Mouse (Mus musculus): ENCODE data around the gene Nup155.

GRCm38 (mm10) chr15:8129281-8129680 is 20.2 kb downstream of the Nup155 start:
- TF ChIP-seq CTCF (IDR thresholded peaks at IDR 0.05; ENCODE audit: insufficient read depth, low read depth, low read length) (no peak), POLR2A (IDR thresholded peaks at IDR 0.05; ENCODE audit: insufficient read depth, low read depth, low read length) (no peak)
